Mouse (Mus musculus) CH12.LX (cell line): ENCODE data around the gene Rtbdn. TPM values are rescaled to one million over a fixed set of nuclear protein-coding genes. Genes with fewer than 3 reads are reported as not detected.

Source experiments
- DNase-seq: peaks from one replicate; pipeline ENCODE4 v3.0.0-alpha.2; 2013; ENCODE audit errors: extremely low read depth
- H3K27ac ChIP-seq: 2 replicates; pipeline ENCODE4 v1.5.1; 2012; ENCODE audit warnings: low read depth, mild to moderate bottlenecking, control low read depth, moderate library complexity; ENCODE audit not compliant: insufficient read depth
- H3K27me3 ChIP-seq: replicated peaks from 2 replicates; pipeline ENCODE3; 2012; ENCODE audit warnings: inconsistent platforms
- H3K36me3 ChIP-seq, 2 experiments: replicated peaks in 1 of 2; 2 replicates each; pipeline versions ENCODE3 to v1.6.1; 2012; ENCODE audit warnings: inconsistent platforms in 1 of 2, low read length in 1 of 2, mild to moderate bottlenecking in 1 of 2, mixed read lengths in 1 of 2, moderate library complexity in 1 of 2; ENCODE audit not compliant: control insufficient read depth in 1 of 2, insufficient read depth in 1 of 2
- H3K4me1 ChIP-seq, 2 experiments: 2 replicates each; pipeline ENCODE4 v1.6.1; 2012; ENCODE audit warnings: inconsistent platforms in 1 of 2, moderate library complexity in 1 of 2; ENCODE audit not compliant: insufficient read depth in 2 of 2, control insufficient read depth in 1 of 2
- H3K4me2 ChIP-seq: 2 replicates; pipeline ENCODE4 v1.6.1; 2012; ENCODE audit warnings: low read depth, mild to moderate bottlenecking, control low read depth; ENCODE audit not compliant: poor library complexity, insufficient read depth, severe bottlenecking
- H3K4me3 ChIP-seq, 3 experiments: fragments of 150-350 bp in 1 of 3; sonication (generic) in 1 of 3; replicated peaks in 1 of 3; 2 replicates each; pipeline versions ENCODE3 to v1.5.1; 2011 to 2012; ENCODE audit warnings: low read depth in 2 of 3, low read length in 2 of 3, mild to moderate bottlenecking in 2 of 3, moderate library complexity in 2 of 3, control low read depth in 1 of 3, improper control_type of control experiment in 1 of 3, inconsistent platforms in 1 of 3, mixed read lengths in 1 of 3; ENCODE audit not compliant: poor library complexity in 1 of 3
- H3K79me2 ChIP-seq: replicated peaks from 2 replicates; pipeline ENCODE4 v1.6.1; 2012; ENCODE audit warnings: mild to moderate bottlenecking, moderate library complexity; ENCODE audit not compliant: control insufficient read depth, poor library complexity, insufficient read depth, severe bottlenecking; ENCODE audit errors: extremely low read depth
- H3K9ac ChIP-seq: 2 replicates; pipeline ENCODE4 v1.6.1; 2012; ENCODE audit warnings: low read depth, mild to moderate bottlenecking, control low read depth, moderate library complexity; ENCODE audit not compliant: insufficient read depth
- H3K9me3 ChIP-seq: replicated peaks from 2 replicates; pipeline ENCODE3; 2012; ENCODE audit warnings: low read length, inconsistent platforms, mixed read lengths
- BHLHE40 ChIP-seq: IDR thresholded peaks from 2 replicates; pipeline ENCODE4 v1.6.1; 2011; ENCODE audit warnings: mild to moderate bottlenecking, low read depth, low read length, improper control_type of control experiment
- CHD1 ChIP-seq: IDR thresholded peaks from 2 replicates; pipeline ENCODE4 v1.6.1; 2012; ENCODE audit warnings: low read depth, low read length, improper control_type of control experiment, inconsistent platforms
- CHD2 ChIP-seq: IDR thresholded peaks from 2 replicates; pipeline ENCODE4 v1.6.1; 2011; ENCODE audit warnings: low read length, improper control_type of control experiment
- HCFC1 ChIP-seq: IDR thresholded peaks from 2 replicates; pipeline ENCODE4 v1.6.1; 2012; ENCODE audit warnings: low read depth, mild to moderate bottlenecking, inconsistent platforms, low read length, improper control_type of control experiment
- JUN ChIP-seq: IDR thresholded peaks from 2 replicates; pipeline ENCODE4 v1.6.1; 2011; ENCODE audit warnings: low read depth, mild to moderate bottlenecking, low read length, improper control_type of control experiment, moderate library complexity; ENCODE audit not compliant: insufficient read depth
- JUND ChIP-seq: conservative IDR thresholded peaks from 2 replicates; pipeline ENCODE4 v1.6.1; 2011; ENCODE audit warnings: low read depth, low read length, improper control_type of control experiment
- KAT2A ChIP-seq: IDR thresholded peaks from 2 replicates; pipeline ENCODE4 v1.6.1; 2012; ENCODE audit warnings: low read length, improper control_type of control experiment, inconsistent platforms; ENCODE audit not compliant: insufficient replicate concordance
- MAFK ChIP-seq: IDR thresholded peaks from 2 replicates; pipeline ENCODE4 v1.6.1; 2011; ENCODE audit warnings: low read length, improper control_type of control experiment; ENCODE audit not compliant: insufficient replicate concordance
- MAX ChIP-seq: IDR thresholded peaks from 2 replicates; pipeline ENCODE4 v1.6.1; 2011; ENCODE audit warnings: low read length, improper control_type of control experiment
- MAZ ChIP-seq: IDR thresholded peaks from 2 replicates; pipeline ENCODE4 v1.6.1; 2012; ENCODE audit warnings: low read depth, mild to moderate bottlenecking, inconsistent platforms, low read length, improper control_type of control experiment, moderate library complexity
- NRF1 ChIP-seq: IDR thresholded peaks from 2 replicates; pipeline ENCODE4 v1.6.1; 2014; ENCODE audit warnings: low read depth, mild to moderate bottlenecking, inconsistent platforms, low read length, improper control_type of control experiment, moderate library complexity
- PAX5 ChIP-seq: IDR thresholded peaks from 2 replicates; pipeline ENCODE4 v1.6.1; 2012; ENCODE audit warnings: low read length, inconsistent platforms, mixed read lengths
- POLR2A ChIP-seq: IDR thresholded peaks from 2 replicates; pipeline ENCODE4 v1.6.1; 2011; ENCODE audit warnings: low read depth, mild to moderate bottlenecking, improper control_type of control experiment, low read length
- POLR2AphosphoS2 ChIP-seq: IDR thresholded peaks from 2 replicates; pipeline ENCODE4 v1.6.1; 2011; ENCODE audit warnings: low read depth, low read length, improper control_type of control experiment
- RAD21 ChIP-seq: IDR thresholded peaks from 2 replicates; pipeline ENCODE4 v1.6.1; 2011; ENCODE audit warnings: low read depth, mild to moderate bottlenecking, low read length, improper control_type of control experiment, moderate library complexity
- SIN3A ChIP-seq: IDR thresholded peaks from 2 replicates; pipeline ENCODE4 v1.6.1; 2012; ENCODE audit warnings: low read length, improper control_type of control experiment, inconsistent platforms
- SMC3 ChIP-seq: IDR thresholded peaks from 2 replicates; pipeline ENCODE4 v1.6.1; 2011; ENCODE audit warnings: low read depth, low read length, improper control_type of control experiment
- UBTF ChIP-seq: IDR thresholded peaks from 2 replicates; pipeline ENCODE4 v1.6.1; 2012; ENCODE audit warnings: low read depth, mild to moderate bottlenecking, inconsistent platforms, low read length, improper control_type of control experiment, moderate library complexity
- ZC3H11A ChIP-seq: IDR thresholded peaks from 2 replicates; pipeline ENCODE4 v1.6.1; 2012; ENCODE audit warnings: low read depth, mild to moderate bottlenecking, inconsistent platforms, low read length, improper control_type of control experiment
- ZMIZ1 ChIP-seq: IDR thresholded peaks from 2 replicates; pipeline ENCODE4 v1.6.1; 2012; ENCODE audit warnings: low read depth, mild to moderate bottlenecking, inconsistent platforms, low read length, improper control_type of control experiment
- ZNF384 ChIP-seq: IDR thresholded peaks from 2 replicates; pipeline ENCODE4 v1.6.1; 2012; ENCODE audit warnings: low read depth, low read length, improper control_type of control experiment, inconsistent platforms
- dilution Hi-C: fragments of 300-500 bp; cut with MboI; formaldehyde crosslinking; loops from 2 replicates; pipeline ENCODE4 v1.14.3; 2020; ENCODE audit warnings: low sequenced_read_pairs; ENCODE audit not compliant: extremely low pct_unique_long_range_greater_than_20kb, extremely low pct_ligation_motif_present
- in situ Hi-C: fragments of 300-500 bp; cut with MboI; formaldehyde crosslinking; loops from 3 replicates; pipeline ENCODE4 v1.14.3; 2019; ENCODE audit warnings: low sequenced_read_pairs, low pct_ligation_motif_present, low pct_unique_long_range_greater_than_20kb, mixed read lengths
- polyA plus RNA-seq: library from polyadenylated mRNA; unstranded; fragments of >175 nt; gene quantifications from 2 replicates; pipeline ENCODE4 v1.2.1, GENCODE M21; 2012; ENCODE audit warnings: low read depth; ENCODE audit not compliant: insufficient read length
- total RNA-seq, 2 experiments: library from RNA; depleted of rRNA; stranded (reverse); fragments of 300-350 nt in 1 of 2; fragments of >200 nt in 1 of 2; gene quantifications; 2 replicates each; pipeline ENCODE4 v1.2.3; 2012 to 2014

The Rtbdn gene
- total and polyA plus RNA-seq, 3 experiments, result 0.21 to 1.8 TPM; not detected in 1

GRCm38 (mm10) chr8:84912895-84913501 lies 33.8 kb upstream of the Rtbdn start:
- Histone ChIP-seq H3K27me3 (no peaks in the 10 kb centered on the region), H3K4me3 (no peak overlapping the region), H3K9me3 (peaks cover 13% of the 10 kb centered on the region), H3K4me2 (no peak overlapping the region), H3K4me1 (peaks cover 6 to 12% of the 10 kb centered on the region in 2 experiments), H3K79me2 (no peaks in the 10 kb centered on the region), H3K27ac (no peak overlapping the region), H3K36me3 (peaks cover 12 to 61% of the 10 kb centered on the region in 2 experiments), H3K9ac (no peak overlapping the region)
- TF ChIP-seq ZNF384, result no peak
- no peak for TF ChIP-seq JUN
- no peak for TF ChIP-seq KAT2A
- no peak for TF ChIP-seq ZMIZ1
- no peak for TF ChIP-seq MAZ
- no peak for TF ChIP-seq ZC3H11A
- no peak for TF ChIP-seq POLR2A
- no peak for TF ChIP-seq UBTF
- no peak for TF ChIP-seq JUND
- no peak for TF ChIP-seq POLR2AphosphoS2
- no peak for TF ChIP-seq RAD21
- no peak for TF ChIP-seq MAFK
- TF ChIP-seq MAX, result no peak
- no peak for TF ChIP-seq HCFC1
- TF ChIP-seq SIN3A, result no peak
- no peak for TF ChIP-seq CHD2
- no peak for TF ChIP-seq CHD1
- no peak for DNase-seq
- dilution Hi-C loops (no loop called here), in situ Hi-C loops (no loop called here)

GRCm38 (mm10) chr8:84913502-84913900 lies 33.3 kb upstream of the Rtbdn start:
- H3K36me3 ChIP-seq, result peaks cover 12 to 61% of the 10 kb centered on the region in 2 experiments
- H3K4me1 ChIP-seq, result peaks cover 6 to 12% of the 10 kb centered on the region in 2 experiments
- H3K79me2 ChIP-seq, result no peaks in the 10 kb centered on the region
- in situ Hi-C loops, result no loop called here
- H3K9ac ChIP-seq, result no peak overlapping the region
- dilution Hi-C loops, result no loop called here
- H3K4me3 ChIP-seq, result no peak overlapping the region
- no peak for DNase-seq
- TF ChIP-seq NRF1 (no peak), POLR2A (no peak), CHD1 (no peak), PAX5 (no peak), BHLHE40 (no peak), SMC3 (no peak), MAFK (no peak)
- peaks cover 13% of the 10 kb centered on the region for H3K9me3 ChIP-seq
- no peak overlapping the region for H3K4me2 ChIP-seq
- no peaks in the 10 kb centered on the region for H3K27me3 ChIP-seq
- no peak overlapping the region for H3K27ac ChIP-seq
